Mouse (Mus musculus): ENCODE measurements at regions not wholly inside any gene's neighbourhood (a gene's known extent, or its start where the extent isn't known, plus 50 kb on each side); places are given as distances from the start of the nearest gene placed in this dataset.
"Not testable (repeated sequence)": the region's sequence is repeated elsewhere in the genome, so short reads cannot be mapped to it uniquely, and the experiment has no call there.

DNA sequence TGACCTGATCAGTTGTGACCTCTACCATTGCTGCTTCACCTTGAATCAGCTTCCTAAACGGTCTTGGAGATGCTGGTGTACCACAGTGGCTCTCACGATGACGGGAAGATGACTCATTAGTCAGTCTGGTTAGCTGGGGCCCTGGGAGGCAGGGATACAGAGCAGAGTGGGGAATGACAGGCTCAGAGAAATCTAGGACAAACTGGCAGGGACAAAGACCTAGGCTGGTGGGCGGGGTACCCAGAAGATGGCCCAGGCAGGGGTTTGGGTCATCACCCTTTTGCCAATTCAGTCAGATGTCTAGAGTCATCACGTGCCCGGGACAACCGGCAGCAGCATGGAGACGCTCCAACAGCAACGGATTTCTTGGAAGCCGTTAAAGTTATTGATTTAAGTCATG lies 83.4 kb upstream of the Max start:
- H3K36me3 ChIP-seq, result no peaks in the 10 kb centered on the region
- H3K4me3 ChIP-seq, result no peak overlapping the region
- H3K4me2 ChIP-seq (replicated peaks), result no peak overlapping the region
- H3K4me1 ChIP-seq, result peaks cover 6% of the 10 kb centered on the region; the same call in 1 of the 2 replicates
- H3K9me3 ChIP-seq, result no peaks in the 10 kb centered on the region
- H3K27me3 ChIP-seq, result no peaks in the 10 kb centered on the region
- ATAC-seq (ENCODE audit: low FRiP score, low read depth), result no peak
- H3K9ac ChIP-seq (replicated peaks), result no peak overlapping the region
- H3K27ac ChIP-seq (replicated peaks), result no peak overlapping the region
- 94% methylated on average over 10 of the region's 10 CpGs for WGBS

DNA sequence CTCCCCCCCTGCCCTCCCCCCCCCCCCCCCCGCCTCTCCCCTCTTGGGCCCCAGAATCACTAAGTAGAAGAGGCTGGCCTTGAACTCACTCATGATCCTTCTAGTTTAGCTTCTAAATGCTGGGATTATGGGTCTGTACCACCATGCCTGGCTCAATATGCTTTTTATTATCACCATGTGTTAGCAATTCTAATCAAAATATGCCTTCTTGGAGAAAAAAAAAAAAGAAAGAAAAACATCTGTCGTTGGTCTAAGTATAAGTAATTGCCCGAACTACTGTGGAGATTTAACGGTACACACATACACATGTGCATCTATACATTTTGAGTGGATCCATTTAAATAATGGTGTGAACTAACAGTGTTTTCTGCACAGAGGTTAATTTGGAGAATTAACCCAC lies 80.4 kb upstream of the Max start:
- WGBS, result 77% methylated on average over 3 of the region's 4 CpGs
- H3K36me3 ChIP-seq, result no peaks in the 10 kb centered on the region
- H3K4me1 ChIP-seq, result peaks cover 6% of the 10 kb centered on the region; the same call in 1 of the 2 replicates
- no peak overlapping the region for H3K27ac ChIP-seq (replicated peaks)
- no peaks in the 10 kb centered on the region for H3K9me3 ChIP-seq
- no peak overlapping the region for H3K9ac ChIP-seq (replicated peaks)
- H3K4me2 ChIP-seq (replicated peaks), result no peak overlapping the region
- H3K4me3 ChIP-seq, result no peak overlapping the region
- no peaks in the 10 kb centered on the region for H3K27me3 ChIP-seq
- no peak for ATAC-seq (ENCODE audit: low FRiP score, low read depth)

DNA sequence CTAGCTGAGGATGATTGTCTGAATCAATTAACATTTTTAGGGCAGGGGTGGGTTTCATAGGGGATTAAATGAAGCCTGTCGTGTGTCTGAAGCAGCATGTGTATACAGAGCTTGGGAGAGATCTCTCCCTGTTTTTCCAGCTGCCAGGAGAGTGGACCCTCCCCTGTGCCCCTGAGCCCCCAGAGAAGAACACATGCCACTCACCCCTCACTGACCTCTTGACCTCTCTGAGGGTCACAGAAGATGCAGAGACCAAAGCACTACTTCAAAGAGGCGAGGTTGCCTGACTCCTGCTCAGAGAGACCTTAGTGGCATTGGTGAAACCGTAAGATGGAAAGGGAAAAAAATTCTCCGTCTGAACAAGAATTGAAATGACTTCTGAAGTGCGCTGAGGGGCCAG lies 79.1 kb upstream of the Max start:
- ATAC-seq (ENCODE audit: low FRiP score, low read depth), result no peak
- Histone ChIP-seq H3K4me2 (replicated peaks) (no peak overlapping the region), H3K4me3 (no peak overlapping the region), H3K27me3 (no peaks in the 10 kb centered on the region), H3K9ac (replicated peaks) (no peak overlapping the region), H3K36me3 (no peaks in the 10 kb centered on the region), H3K9me3 (no peaks in the 10 kb centered on the region), H3K4me1 (peaks cover 6% of the 10 kb centered on the region; the same call in 1 of the 2 replicates), H3K27ac (replicated peaks) (no peak overlapping the region)
- 25% methylated on average over 5 of the region's 5 CpGs for WGBS

DNA sequence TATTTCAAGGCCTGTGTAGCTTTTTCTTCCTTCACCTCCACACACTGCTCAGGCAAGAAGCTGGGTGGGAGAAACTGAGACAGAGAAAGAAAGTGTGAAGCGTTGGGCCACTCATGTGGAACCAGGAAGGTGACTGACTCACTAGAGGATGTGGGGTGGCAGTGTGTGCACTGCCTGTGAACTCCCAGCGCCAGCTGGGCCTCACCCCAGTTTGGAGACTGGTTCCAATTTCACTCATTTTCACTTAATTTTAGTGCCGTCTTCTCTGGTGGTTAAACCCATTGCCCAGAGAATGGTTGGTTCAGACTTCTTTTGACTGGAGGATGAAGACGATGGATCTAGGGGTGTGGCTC lies 77.9 kb upstream of the Max start:
- Histone ChIP-seq H3K36me3 (no peaks in the 10 kb centered on the region), H3K9ac (replicated peaks) (no peak overlapping the region), H3K27me3 (no peaks in the 10 kb centered on the region), H3K9me3 (no peaks in the 10 kb centered on the region), H3K27ac (replicated peaks) (no peak overlapping the region), H3K4me3 (no peak overlapping the region), H3K4me2 (replicated peaks) (no peak overlapping the region), H3K4me1 (peaks cover 6% of the 10 kb centered on the region; the same call in 1 of the 2 replicates)
- no peak for ATAC-seq (ENCODE audit: low FRiP score, low read depth)
- WGBS, result 90% methylated on average over 4 of the region's 4 CpGs

DNA sequence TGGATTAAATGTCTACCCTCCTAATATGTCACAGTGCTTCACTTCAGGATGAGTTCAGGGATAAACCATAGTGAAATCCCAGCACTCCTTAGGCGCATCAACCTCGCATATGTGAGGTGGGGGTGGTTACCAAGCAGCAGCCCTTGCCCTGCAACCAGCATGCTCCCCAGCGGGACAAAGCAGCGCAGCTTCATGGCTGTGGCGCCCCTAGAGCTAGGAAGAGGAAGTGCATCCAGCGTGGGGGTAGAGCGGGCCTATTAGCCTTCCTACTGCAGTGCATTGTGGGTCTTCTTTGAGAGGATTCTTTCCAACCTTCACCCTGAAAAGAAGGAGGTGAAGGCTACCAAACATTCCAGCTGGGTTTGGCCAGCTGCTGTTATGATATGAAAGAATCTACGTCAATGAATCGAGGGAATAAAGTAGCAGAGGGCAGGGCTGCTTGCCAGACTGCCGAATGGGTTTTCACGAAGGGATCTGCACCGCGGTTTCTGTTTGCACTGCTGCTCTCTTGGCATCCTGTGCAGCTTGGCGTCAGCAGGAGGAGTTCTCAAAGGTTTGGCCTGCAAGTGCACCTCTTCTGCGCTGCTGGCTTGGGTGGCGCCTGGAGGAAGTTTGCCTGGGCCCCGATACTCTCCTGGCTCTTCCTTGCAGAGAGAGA lies 77.4 kb upstream of the Max start:
- no peaks in the 10 kb centered on the region for H3K27me3 ChIP-seq
- H3K4me3 ChIP-seq, result no peak overlapping the region
- no peak for ATAC-seq (ENCODE audit: low FRiP score, low read depth)
- H3K36me3 ChIP-seq, result no peaks in the 10 kb centered on the region
- no peak overlapping the region for H3K4me2 ChIP-seq (replicated peaks)
- 85% methylated on average over 17 of the region's 17 CpGs for WGBS
- no peak overlapping the region for H3K9ac ChIP-seq (replicated peaks)
- H3K4me1 ChIP-seq, result peaks cover 6% of the 10 kb centered on the region; the same call in 1 of the 2 replicates
- H3K9me3 ChIP-seq, result no peaks in the 10 kb centered on the region
- H3K27ac ChIP-seq (replicated peaks), result no peak overlapping the region

DNA sequence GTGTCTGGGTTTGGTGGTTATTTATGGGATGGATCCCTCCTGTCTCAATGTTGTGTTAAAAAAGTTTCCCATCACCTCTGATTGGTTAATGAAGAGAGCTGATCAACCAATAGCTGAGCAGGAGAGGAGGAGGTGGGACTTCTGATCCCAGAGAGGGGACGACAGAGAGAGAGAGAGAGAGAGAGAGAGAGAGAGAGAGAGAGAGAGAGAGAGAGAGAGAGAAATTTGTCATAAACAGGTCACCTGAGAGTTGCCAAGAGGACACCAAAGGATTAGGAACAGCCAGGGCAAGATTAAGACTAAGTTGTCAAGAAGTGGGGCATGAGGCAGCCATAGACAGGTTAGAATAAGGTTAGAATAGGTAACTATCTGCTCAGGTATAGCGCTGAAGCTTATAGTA lies 73.7 kb upstream of the Max start:
- H3K4me2 ChIP-seq (replicated peaks), result no peak overlapping the region
- H3K9me3 ChIP-seq, result no peaks in the 10 kb centered on the region
- ATAC-seq (ENCODE audit: low FRiP score, low read depth), result no peak

DNA sequence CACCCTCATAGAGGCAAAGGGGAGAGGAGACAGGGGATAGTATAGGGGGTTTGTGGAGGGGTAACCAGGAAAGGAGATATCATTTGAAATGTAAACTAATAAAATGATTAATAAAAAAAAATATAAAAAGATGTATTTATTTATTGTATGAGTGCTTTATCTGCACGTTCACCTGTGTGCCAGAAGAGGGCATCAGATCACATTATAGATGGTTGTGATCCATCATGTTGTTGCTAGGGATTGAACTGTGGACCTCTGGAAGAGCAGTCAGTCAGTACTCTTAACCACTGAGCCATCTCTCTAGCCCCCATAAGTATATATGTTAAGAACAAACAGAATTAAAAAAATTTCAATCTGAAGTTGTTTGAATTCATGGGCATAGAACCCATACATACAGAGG lies 69.4 kb upstream of the Max start:
- WGBS, result 62% methylated on average over 1 of the region's 1 CpGs
- no peak overlapping the region for H3K27ac ChIP-seq (replicated peaks)
- no peak overlapping the region for H3K4me2 ChIP-seq (replicated peaks)
- H3K9me3 ChIP-seq, result no peaks in the 10 kb centered on the region
- no peak for ATAC-seq (ENCODE audit: low FRiP score, low read depth)
- 0 out of 2 replicates have a peak, but pooled peaks cover 5% of the 10 kb centered on the region for H3K4me1 ChIP-seq
- no peaks in the 10 kb centered on the region for H3K27me3 ChIP-seq
- no peaks in the 10 kb centered on the region for H3K36me3 ChIP-seq
- no peak overlapping the region for H3K4me3 ChIP-seq
- H3K9ac ChIP-seq (replicated peaks), result no peak overlapping the region

More for the DNA sequence above, 73.7 kb upstream of the Max start:
- Histone ChIP-seq H3K4me3 (no peak overlapping the region), H3K27ac (replicated peaks) (no peak overlapping the region), H3K9ac (replicated peaks) (no peak overlapping the region), H3K4me1 (0 out of 2 replicates have a peak, but pooled peaks cover under 1% of the 10 kb centered on the region), H3K27me3 (no peaks in the 10 kb centered on the region), H3K36me3 (no peaks in the 10 kb centered on the region)
- 51% methylated on average over 2 of the region's 2 CpGs for WGBS

DNA sequence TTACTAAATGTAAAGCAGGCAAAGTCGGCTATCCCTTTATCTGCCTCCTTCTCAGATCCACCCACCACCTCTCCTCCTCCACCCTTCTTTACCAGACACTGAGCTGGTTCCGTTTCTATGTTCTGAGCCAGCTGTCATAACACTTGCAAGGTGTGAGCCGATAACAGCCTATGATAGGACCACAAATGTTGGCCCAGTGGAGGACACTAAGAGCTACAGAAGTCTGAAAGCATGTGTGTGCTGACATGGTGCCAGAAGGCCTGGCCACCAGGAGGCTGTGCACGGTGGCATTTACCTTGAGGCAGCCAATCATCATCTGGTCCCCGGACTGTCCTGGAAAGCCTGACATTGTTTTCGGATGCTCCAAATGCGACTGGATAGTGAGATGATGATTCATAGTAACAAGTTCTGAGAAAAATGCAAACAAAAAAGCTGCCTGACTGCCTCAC lies 63.5 kb upstream of the Max start:
- WGBS, result 83% methylated on average over 7 of the region's 7 CpGs

DNA sequence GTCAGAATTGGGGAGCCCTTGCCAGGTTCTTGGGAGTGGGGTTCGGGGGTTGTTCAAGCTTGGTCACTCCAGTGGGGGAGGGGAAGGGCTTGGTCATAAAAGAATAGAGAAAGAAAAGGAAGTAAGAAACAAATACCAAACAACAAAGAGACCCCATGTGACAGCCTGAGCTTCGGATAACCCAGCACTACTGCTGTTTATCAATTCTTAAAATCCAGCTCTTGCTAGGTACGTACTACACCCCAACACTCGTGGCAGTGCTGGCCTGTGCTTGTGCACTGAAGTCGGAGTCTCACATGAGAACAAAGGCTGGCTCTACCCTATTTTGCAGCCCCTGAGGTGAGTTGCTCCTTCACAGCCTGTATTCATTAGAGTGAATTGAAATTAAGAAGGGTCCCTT lies 60.5 kb upstream of the Max start:
- H3K9me3 ChIP-seq, result no peaks in the 10 kb centered on the region
- no peaks in the 10 kb centered on the region for H3K36me3 ChIP-seq
- no peak for ATAC-seq (ENCODE audit: low FRiP score, low read depth)
- no peak overlapping the region for H3K4me2 ChIP-seq (replicated peaks)
- H3K4me1 ChIP-seq, result 0 out of 2 replicates have a peak, but pooled peaks cover 2% of the 10 kb centered on the region
- WGBS, result 31% methylated on average over 5 of the region's 5 CpGs
- H3K4me3 ChIP-seq, result no peak overlapping the region
- H3K9ac ChIP-seq (replicated peaks), result no peak overlapping the region
- no peak overlapping the region for H3K27ac ChIP-seq (replicated peaks)
- peaks cover 13% of the 10 kb centered on the region; the same call in 1 of the 2 replicates for H3K27me3 ChIP-seq

More for the DNA sequence above, 63.5 kb upstream of the Max start:
- H3K27me3 ChIP-seq, result 0 out of 2 replicates have a peak, but pooled peaks cover 6% of the 10 kb centered on the region
- H3K4me1 ChIP-seq, result 0 out of 2 replicates have a peak, but pooled peaks cover 7% of the 10 kb centered on the region
- H3K9ac ChIP-seq (replicated peaks), result no peak overlapping the region
- no peak overlapping the region for H3K4me2 ChIP-seq (replicated peaks)
- H3K4me3 ChIP-seq, result no peak overlapping the region
- no peak for ATAC-seq (ENCODE audit: low FRiP score, low read depth)
- no peak overlapping the region for H3K27ac ChIP-seq (replicated peaks)
- H3K9me3 ChIP-seq, result no peaks in the 10 kb centered on the region
- no peaks in the 10 kb centered on the region for H3K36me3 ChIP-seq

DNA sequence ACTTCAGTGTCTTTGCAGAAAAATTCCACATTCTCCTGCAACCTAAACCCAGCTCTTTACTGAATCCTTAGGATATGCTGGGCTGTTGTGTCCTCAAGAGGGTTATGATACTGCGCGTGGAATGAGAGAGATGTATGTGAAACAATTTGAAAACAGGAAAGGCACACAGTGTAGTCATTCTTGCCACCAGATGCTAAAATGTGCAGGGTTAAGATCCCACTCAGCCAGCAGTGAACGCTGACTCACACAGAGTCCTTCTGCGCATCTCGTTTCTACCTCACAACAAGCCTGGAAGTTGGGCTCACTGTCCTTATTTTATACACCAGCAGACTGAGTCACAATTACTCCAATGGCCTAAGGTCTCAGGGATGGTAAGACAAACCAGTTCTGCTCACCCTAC lies 59.9 kb upstream of the Max start:
- no peak overlapping the region for H3K4me2 ChIP-seq (replicated peaks)
- H3K36me3 ChIP-seq, result no peaks in the 10 kb centered on the region
- no peak overlapping the region for H3K9ac ChIP-seq (replicated peaks)
- H3K4me3 ChIP-seq, result no peak overlapping the region
- WGBS, result 86% methylated on average over 5 of the region's 5 CpGs
- no peak for ATAC-seq (ENCODE audit: low FRiP score, low read depth)
- 0 out of 2 replicates have a peak, but pooled peaks cover 2% of the 10 kb centered on the region for H3K4me1 ChIP-seq
- peaks cover 13% of the 10 kb centered on the region; the same call in 1 of the 2 replicates for H3K27me3 ChIP-seq
- no peaks in the 10 kb centered on the region for H3K9me3 ChIP-seq
- no peak overlapping the region for H3K27ac ChIP-seq (replicated peaks)

DNA sequence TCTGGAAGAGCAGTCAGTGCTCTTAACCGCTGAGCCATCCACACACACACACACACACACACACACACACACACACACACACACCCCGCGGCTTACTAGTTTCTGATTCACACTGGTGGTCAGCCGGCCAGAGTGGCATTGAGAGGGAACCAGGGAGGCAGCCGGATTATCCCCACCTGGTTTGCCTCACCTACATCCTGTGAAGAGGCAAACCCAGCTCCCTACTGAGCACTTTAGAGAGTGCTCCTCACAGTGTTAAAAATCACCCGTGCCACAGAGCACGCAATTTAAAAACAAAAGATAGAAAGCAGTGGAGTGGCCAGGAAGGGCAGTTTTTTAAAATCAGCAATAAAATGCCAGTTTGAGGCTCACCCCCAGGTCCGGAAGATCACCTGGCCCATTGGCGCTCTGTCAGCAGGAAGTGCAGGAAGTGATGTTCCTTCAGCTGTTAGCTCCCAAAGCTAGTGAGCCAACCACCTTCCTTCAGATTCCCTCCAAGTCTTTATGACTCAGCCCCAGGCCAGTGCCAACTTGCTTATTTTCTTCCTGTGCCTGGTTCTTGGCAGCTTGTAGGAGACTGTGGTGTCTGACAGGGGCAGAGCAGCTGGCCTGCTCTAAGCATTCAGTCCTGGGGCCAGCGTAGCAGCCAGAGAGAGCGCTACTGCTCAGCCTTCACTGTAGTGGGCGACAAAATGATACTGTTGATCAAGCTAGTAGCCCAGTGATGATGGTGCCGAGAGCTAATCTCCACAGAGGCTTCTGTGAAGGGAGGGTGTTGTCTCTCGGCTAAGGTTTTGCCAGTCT lies 57.9 kb upstream of the Max start:
- no peak for ATAC-seq (ENCODE audit: low FRiP score, low read depth)

DNA sequence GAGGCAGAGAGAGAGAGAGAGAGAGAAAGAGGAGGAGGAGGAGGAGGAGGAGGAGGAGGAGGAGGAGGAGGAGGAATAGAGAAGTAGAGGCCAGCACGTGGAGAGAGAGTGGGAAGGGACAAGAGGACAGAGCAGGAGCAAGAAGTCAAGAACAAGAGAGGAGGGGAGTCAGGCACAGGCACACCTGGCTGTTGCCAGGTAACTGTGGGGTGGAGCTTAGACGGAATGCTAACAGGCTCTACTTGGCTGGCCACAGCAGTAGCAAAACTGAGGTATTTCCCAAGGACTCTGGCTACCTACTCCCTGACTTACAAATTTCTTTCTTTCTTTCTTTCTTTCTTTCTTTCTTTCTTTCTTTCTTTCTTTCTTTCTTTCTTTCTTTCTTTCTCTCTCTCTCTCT lies 57.1 kb upstream of the Max start:
- H3K4me2 ChIP-seq (replicated peaks); H3K27ac ChIP-seq (replicated peaks); ATAC-seq (ENCODE audit: low FRiP score, low read depth); H3K4me1 ChIP-seq; H3K36me3 ChIP-seq; H3K9ac ChIP-seq (replicated peaks); H3K9me3 ChIP-seq; H3K4me3 ChIP-seq: not testable (repeated sequence)
- peaks cover 13% of the 10 kb centered on the region; the same call in 1 of the 2 replicates for H3K27me3 ChIP-seq
- WGBS, result 57% methylated on average over 2 of the region's 2 CpGs

More for the DNA sequence above, 57.9 kb upstream of the Max start:
- Histone ChIP-seq H3K4me3 (no peak overlapping the region), H3K27ac (replicated peaks) (no peak overlapping the region), H3K4me1 (0 out of 2 replicates have a peak, but pooled peaks cover 2% of the 10 kb centered on the region), H3K27me3 (peaks cover 13% of the 10 kb centered on the region; the same call in 1 of the 2 replicates), H3K9ac (replicated peaks) (no peak overlapping the region), H3K4me2 (replicated peaks) (no peak overlapping the region), H3K36me3 (no peaks in the 10 kb centered on the region), H3K9me3 (no peaks in the 10 kb centered on the region)
- WGBS, result 65% methylated on average over 14 of the region's 14 CpGs

All from midbrain, embryonic 12.5 days (tissue).